Mouse (Mus musculus): Measurements from ENCODE around the gene Kcnma1. TPM values are rescaled to one million over a fixed set of nuclear protein-coding genes. Genes with fewer than 3 reads are reported as not detected.

The Kcnma1 gene
- polyA plus RNA-seq, 1 experiment from 2014 or later: 0.19 TPM

DNA sequence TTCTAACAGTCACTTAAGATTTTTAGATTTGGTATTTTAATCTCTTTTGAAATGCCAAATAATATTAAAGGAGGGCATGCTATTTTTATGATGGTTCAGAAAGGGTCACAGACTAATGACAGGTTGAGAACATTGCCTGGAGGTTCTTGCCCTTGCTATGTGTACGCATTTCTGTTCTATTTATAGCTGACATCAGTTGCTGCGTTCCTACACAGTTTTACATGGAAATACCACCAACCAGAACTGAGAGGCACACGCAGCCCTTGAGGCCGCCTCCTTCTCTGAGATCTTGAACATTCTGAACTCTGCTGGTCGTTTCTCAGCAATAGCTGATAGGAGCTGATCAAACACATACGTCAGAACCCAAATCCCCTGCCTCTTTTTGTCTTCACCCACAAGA lies 387.4 kb downstream of the Kcnma1 start:
- 23% methylated on average over 6 of the region's 6 CpGs for WGBS
- Histone ChIP-seq H3K9ac (no peak overlapping the region), H3K27ac (replicated peaks) (peak overlapping the region; percentile 46; the same call in 1 of the 2 replicates), H3K4me1 (peaks cover 15% of the 10 kb centered on the region), H3K9me3 (no peaks in the 10 kb centered on the region), H3K27me3 (replicated peaks) (0 out of 2 replicates have a peak, but pooled peaks cover 5% of the 10 kb centered on the region), H3K4me2 (no peak overlapping the region; the same call in 1 of the 2 replicates), H3K4me3 (no peak overlapping the region), H3K36me3 (no peaks in the 10 kb centered on the region)
- ATAC-seq (ENCODE audit: extremely low read depth, insufficient number of reproducible peaks, low FRiP score, low TSS enrichment): no peak

DNA sequence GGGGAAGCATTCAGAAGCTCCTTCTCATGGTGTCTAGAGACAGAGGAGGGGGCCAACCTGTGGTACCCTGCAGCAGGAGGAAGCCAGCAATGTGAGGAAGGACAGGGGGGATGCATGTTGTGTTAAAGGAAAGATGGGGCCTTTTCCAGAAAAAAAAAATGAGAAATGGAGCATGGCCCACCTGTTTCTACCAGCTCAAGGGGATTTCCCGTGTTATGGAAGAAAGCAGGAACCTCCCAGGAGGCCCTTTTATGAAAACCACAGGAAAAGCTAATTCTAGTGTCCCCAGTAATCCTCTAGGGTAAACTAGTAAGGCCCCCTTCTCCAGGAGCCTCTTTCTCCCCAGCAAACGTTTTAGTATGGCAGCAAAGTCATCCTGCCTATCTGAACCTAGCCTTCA lies 388.2 kb downstream of the Kcnma1 start:
- Histone ChIP-seq H3K9ac (no peak overlapping the region), H3K27me3 (replicated peaks) (0 out of 2 replicates have a peak, but pooled peaks cover 4% of the 10 kb centered on the region)
- 48% methylated on average over 2 of the region's 2 CpGs for WGBS

DNA sequence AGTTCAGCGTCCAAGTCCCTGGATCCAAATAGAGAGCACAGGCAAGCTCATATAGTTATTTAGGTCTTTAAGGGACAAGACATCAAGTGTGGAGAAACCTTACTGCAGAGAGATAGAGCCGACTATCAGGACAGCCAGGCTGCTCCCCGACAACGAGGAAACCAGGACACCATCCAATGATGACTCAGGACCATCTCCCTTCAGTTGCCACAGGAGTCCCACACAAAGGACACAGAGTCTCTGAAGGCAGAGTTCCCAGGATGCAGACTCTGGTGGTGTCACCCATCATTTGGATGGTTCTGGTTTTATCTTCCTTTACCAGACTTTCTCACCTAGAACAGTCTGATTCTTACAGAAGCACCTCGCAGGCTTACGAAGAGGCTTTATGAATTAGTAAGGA lies 388.9 kb downstream of the Kcnma1 start:
- 81% methylated on average over 6 of the region's 6 CpGs for WGBS
- ATAC-seq (ENCODE audit: extremely low read depth, insufficient number of reproducible peaks, low FRiP score, low TSS enrichment): no peak

More for the DNA sequence above, 388.2 kb downstream of the Kcnma1 start:
- no peaks in the 10 kb centered on the region for H3K36me3 ChIP-seq
- H3K4me2 ChIP-seq: no peak overlapping the region
- H3K4me1 ChIP-seq: peaks cover 15% of the 10 kb centered on the region
- no peak overlapping the region for H3K4me3 ChIP-seq
- H3K27ac ChIP-seq (replicated peaks): no peak overlapping the region
- no peak for ATAC-seq (ENCODE audit: extremely low read depth, insufficient number of reproducible peaks, low FRiP score, low TSS enrichment)
- H3K9me3 ChIP-seq: no peaks in the 10 kb centered on the region

DNA sequence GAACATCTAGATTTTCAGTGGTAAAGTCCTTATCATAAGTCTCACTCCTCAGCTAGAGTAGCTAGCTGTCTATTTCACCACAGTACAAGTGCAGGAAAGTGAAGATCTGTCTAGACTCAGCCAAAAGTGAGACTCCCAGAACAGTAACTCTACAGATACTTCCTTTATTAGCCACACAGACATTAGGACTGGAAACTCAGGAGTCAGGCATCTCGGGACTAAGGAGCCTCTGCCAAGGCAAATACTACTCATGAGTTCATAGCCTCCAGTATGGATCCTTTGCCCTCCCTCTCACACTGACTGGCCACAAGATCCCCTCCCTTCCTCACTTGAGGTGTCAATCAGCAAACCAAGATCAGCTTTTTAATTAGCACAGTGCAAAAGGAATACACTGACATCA lies 389.8 kb downstream of the Kcnma1 start:
- Histone ChIP-seq H3K4me1 (peaks cover 17% of the 10 kb centered on the region), H3K9me3 (no peaks in the 10 kb centered on the region), H3K27ac (replicated peaks) (no peak overlapping the region), H3K4me3 (no peak overlapping the region), H3K27me3 (replicated peaks) (0 out of 2 replicates have a peak, but pooled peaks cover 4% of the 10 kb centered on the region), H3K4me2 (no peak overlapping the region), H3K9ac (no peak overlapping the region), H3K36me3 (no peaks in the 10 kb centered on the region)
- WGBS: 48% methylated on average over 1 of the region's 1 CpGs
- no peak for ATAC-seq (ENCODE audit: extremely low read depth, insufficient number of reproducible peaks, low FRiP score, low TSS enrichment)

More for the DNA sequence above, 388.9 kb downstream of the Kcnma1 start:
- peaks cover 15% of the 10 kb centered on the region for H3K4me1 ChIP-seq
- H3K9me3 ChIP-seq: no peaks in the 10 kb centered on the region
- no peak overlapping the region for H3K27ac ChIP-seq (replicated peaks)
- no peak overlapping the region for H3K9ac ChIP-seq
- H3K4me2 ChIP-seq: no peak overlapping the region
- H3K36me3 ChIP-seq: no peaks in the 10 kb centered on the region
- H3K4me3 ChIP-seq: no peak overlapping the region
- 0 out of 2 replicates have a peak, but pooled peaks cover 4% of the 10 kb centered on the region for H3K27me3 ChIP-seq (replicated peaks)

DNA sequence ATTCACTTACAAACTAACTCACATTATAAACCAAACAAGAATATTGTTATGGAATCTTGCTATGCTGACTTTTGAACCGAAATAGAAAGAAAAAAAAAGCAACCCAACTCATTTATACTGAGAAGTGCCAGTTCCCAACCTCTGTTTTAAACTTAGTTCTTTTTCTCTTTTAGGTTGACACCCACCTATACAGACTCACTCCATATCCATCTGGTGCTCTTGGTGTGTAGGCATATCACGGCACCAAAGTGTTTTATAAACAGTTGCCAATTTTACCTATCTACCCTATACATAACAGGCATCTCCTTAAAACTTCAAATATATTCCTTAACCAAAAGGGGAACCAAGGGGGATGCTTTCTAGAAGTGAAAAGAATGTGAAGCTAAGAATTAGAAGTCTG lies 393.6 kb downstream of the Kcnma1 start:
- H3K4me1 ChIP-seq: peaks cover 13% of the 10 kb centered on the region
- H3K9ac ChIP-seq: no peak overlapping the region
- H3K4me2 ChIP-seq: no peak overlapping the region
- H3K27ac ChIP-seq (replicated peaks): no peak overlapping the region
- WGBS: 81% methylated on average over 2 of the region's 2 CpGs
- no peaks in the 10 kb centered on the region for H3K27me3 ChIP-seq (replicated peaks)
- ATAC-seq (ENCODE audit: extremely low read depth, insufficient number of reproducible peaks, low FRiP score, low TSS enrichment): no peak
- H3K9me3 ChIP-seq: no peaks in the 10 kb centered on the region
- no peak overlapping the region for H3K4me3 ChIP-seq
- no peaks in the 10 kb centered on the region for H3K36me3 ChIP-seq

DNA sequence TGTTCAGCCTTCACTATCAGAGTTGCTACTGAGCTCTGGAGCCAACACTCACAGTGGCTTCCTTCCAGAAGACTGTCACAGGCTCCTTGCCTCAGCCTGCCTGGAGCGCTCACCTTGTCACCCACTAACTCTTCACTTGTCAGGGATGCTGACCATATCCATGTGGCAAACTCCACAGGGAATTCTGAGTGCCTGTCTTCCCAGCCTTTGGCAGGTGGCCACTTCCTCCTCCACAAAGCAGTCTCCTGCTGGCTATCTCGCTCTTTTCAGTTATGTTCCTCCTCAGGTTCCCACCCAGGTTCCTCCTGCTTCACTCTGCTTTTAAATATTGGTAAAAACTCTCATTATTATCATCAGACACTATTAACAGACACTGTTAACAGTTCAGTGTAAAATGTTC lies 395.3 kb downstream of the Kcnma1 start:
- WGBS: 51% methylated on average over 2 of the region's 2 CpGs
- Histone ChIP-seq H3K9ac (no peak overlapping the region), H3K36me3 (no peaks in the 10 kb centered on the region), H3K4me1 (peaks cover 13% of the 10 kb centered on the region), H3K27ac (replicated peaks) (no peak overlapping the region), H3K9me3 (no peaks in the 10 kb centered on the region), H3K4me3 (no peak overlapping the region), H3K27me3 (replicated peaks) (no peaks in the 10 kb centered on the region), H3K4me2 (no peak overlapping the region)
- ATAC-seq (ENCODE audit: extremely low read depth, insufficient number of reproducible peaks, low FRiP score, low TSS enrichment): no peak; the same call in 1 of the 2 replicates

DNA sequence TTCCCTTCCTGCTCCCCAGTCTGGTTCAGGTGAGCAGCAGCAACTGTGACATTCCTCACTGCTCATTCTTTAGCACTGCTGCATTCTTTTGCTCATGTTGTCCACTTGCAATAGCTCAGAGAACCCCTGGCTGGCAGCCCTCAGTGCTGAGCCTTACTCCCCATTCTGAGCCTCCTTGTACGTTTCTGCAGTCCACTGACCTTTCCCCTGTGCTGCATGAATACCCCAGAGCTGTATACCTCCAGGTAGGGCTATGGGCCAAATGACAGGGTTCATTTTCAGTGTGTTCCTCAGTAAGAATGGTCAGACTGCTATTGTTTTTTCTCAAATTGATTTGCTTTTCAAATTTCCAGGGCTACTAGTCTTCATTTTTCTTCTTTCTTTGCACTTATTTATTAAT lies 396.2 kb downstream of the Kcnma1 start:
- H3K27ac ChIP-seq (replicated peaks): no peak overlapping the region
- no peaks in the 10 kb centered on the region for H3K9me3 ChIP-seq
- ATAC-seq (ENCODE audit: extremely low read depth, insufficient number of reproducible peaks, low FRiP score, low TSS enrichment): no peak
- H3K4me2 ChIP-seq: no peak overlapping the region
- H3K9ac ChIP-seq: no peak overlapping the region
- WGBS: 62% methylated on average over 1 of the region's 1 CpGs
- no peak overlapping the region for H3K4me3 ChIP-seq
- H3K27me3 ChIP-seq (replicated peaks): no peaks in the 10 kb centered on the region
- no peaks in the 10 kb centered on the region for H3K36me3 ChIP-seq
- H3K4me1 ChIP-seq: peaks cover 13% of the 10 kb centered on the region

DNA sequence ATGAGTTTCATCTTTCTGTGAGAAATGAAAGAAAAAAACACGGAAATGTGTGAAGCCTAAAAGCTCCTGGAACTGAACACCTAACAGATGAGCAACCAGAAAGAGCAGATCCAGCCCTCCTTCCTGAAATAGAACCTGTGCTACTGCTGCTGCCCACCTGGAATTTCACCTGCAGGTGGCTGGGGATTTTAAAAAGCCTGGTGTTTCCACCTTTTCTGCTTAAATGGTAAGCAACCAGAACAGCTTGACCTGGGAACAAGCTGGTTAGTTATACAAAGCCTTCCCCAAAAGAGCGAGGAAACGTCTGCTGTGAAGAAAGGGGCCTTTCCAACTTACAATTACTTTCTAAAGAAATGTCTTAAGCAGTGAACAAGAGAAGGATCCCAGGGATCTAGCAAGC lies 404.2 kb downstream of the Kcnma1 start:
- Histone ChIP-seq H3K27ac (replicated peaks) (no peak overlapping the region), H3K36me3 (no peaks in the 10 kb centered on the region), H3K4me2 (no peak overlapping the region), H3K4me1 (peaks cover 15% of the 10 kb centered on the region), H3K4me3 (no peak overlapping the region), H3K9ac (no peak overlapping the region), H3K9me3 (no peaks in the 10 kb centered on the region), H3K27me3 (replicated peaks) (peaks cover 9% of the 10 kb centered on the region)
- 76% methylated on average over 3 of the region's 3 CpGs for WGBS
- ATAC-seq (ENCODE audit: extremely low read depth, insufficient number of reproducible peaks, low FRiP score, low TSS enrichment): no peak

DNA sequence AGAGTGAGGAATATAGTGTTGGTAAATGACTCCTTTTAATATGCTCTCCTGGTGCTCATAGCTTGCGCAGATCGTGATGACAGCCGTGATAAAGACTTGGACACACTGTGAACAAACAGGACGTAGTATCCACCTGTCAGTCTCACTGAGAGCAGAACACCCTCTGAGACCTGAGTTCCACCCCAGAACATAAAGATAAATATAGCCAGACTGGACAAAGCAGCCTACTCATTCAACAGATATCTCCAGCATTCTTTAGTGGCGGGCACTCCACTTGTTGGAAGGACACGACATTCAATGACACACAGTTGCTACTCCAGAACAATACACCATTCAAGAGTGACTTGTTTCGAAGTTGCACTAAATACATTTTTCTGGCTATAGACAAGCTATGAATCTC lies 408.6 kb downstream of the Kcnma1 start:
- no peak overlapping the region for H3K9ac ChIP-seq
- no peaks in the 10 kb centered on the region for H3K36me3 ChIP-seq
- 25% methylated on average over 7 of the region's 7 CpGs for WGBS
- H3K27me3 ChIP-seq (replicated peaks): peaks cover 12% of the 10 kb centered on the region
- peak overlapping the region; percentile 48 for H3K4me2 ChIP-seq
- no peaks in the 10 kb centered on the region for H3K9me3 ChIP-seq
- no peak overlapping the region for H3K4me3 ChIP-seq
- peak overlapping the region; percentile 24; the same call in 1 of the 2 replicates for H3K27ac ChIP-seq (replicated peaks)
- peak; percentile 14; the same call in 1 of the 2 replicates for ATAC-seq (ENCODE audit: extremely low read depth, insufficient number of reproducible peaks, low FRiP score, low TSS enrichment)
- H3K4me1 ChIP-seq: peaks cover 32% of the 10 kb centered on the region

DNA sequence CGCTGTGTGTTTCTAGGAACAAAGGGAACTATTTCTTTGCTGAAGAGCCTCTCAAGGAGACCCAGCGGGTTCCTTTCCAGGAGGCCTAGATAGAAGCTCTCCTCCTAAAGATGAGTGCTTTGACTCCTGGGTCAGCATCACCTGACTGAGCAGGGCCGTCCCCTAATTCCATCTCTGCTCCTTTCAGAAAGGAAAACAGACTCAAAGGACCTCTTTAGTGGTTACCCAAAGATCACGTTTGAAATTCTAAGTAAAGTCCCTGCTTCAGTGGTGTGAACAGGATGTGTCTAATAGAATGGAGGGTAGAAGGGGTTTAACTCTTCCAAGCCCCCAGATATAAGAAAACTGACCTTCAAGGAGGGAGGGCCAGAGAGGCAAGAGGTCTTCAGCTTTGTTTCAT lies 411.4 kb downstream of the Kcnma1 start:
- Histone ChIP-seq H3K27ac (replicated peaks) (no peak overlapping the region), H3K4me2 (no peak overlapping the region), H3K36me3 (no peaks in the 10 kb centered on the region), H3K4me1 (peaks cover 32% of the 10 kb centered on the region), H3K9me3 (no peaks in the 10 kb centered on the region), H3K9ac (0 out of 2 replicates have a peak overlapping the region, but pooled peaks have one; percentile 2), H3K4me3 (no peak overlapping the region), H3K27me3 (replicated peaks) (peaks cover 7% of the 10 kb centered on the region; the same call in 1 of the 2 replicates)
- ATAC-seq (ENCODE audit: extremely low read depth, insufficient number of reproducible peaks, low FRiP score, low TSS enrichment): no peak
- 42% methylated on average over 4 of the region's 4 CpGs for WGBS

DNA sequence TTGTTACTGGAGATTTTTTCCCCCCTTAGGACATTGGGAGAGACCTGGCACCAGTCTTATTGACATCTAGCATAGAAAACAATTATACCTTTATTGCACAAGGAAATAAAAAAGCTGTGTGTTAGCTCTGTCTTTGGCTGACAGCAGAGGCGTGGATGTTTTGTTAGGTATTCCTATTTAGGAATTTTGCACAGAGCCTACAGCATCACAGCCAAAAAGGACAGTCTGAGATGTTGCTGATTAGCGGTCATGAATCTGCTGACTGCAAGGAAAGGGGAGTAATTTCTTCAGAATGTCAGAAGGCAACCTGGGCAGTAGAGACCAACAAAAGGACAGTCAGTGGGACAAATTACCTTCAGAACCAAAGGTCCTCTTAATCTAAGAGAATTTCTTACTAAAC lies 412.2 kb downstream of the Kcnma1 start:
- Histone ChIP-seq H3K27me3 (replicated peaks) (peaks cover 9% of the 10 kb centered on the region; the same call in 1 of the 2 replicates), H3K9ac (no peak overlapping the region), H3K27ac (replicated peaks) (no peak overlapping the region), H3K36me3 (no peaks in the 10 kb centered on the region), H3K4me1 (peaks cover 32% of the 10 kb centered on the region), H3K4me2 (no peak overlapping the region), H3K9me3 (no peaks in the 10 kb centered on the region), H3K4me3 (no peak overlapping the region)
- 78% methylated on average over 2 of the region's 2 CpGs for WGBS
- no peak for ATAC-seq (ENCODE audit: extremely low read depth, insufficient number of reproducible peaks, low FRiP score, low TSS enrichment)

DNA sequence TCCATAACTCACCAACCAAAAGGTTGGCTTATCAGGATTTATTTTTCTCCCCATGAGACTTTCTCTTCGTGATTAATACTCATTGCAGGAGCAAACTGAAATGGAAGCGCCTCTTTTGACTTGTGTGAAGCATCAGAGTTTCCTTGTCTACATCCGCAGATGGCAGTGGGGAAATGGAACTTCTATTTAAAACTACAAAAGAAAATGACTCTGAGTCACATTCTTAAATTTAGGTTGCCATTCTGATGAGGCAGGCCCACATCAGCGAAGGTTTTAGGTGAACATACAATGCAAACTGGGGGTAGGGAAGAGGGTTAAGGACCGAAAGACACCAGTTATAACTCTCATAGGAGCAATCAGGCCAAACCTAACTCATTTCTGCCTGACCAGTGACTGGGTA lies 419.7 kb downstream of the Kcnma1 start:
- ATAC-seq (ENCODE audit: extremely low read depth, insufficient number of reproducible peaks, low FRiP score, low TSS enrichment): no peak
- no peak overlapping the region for H3K4me2 ChIP-seq
- no peak overlapping the region for H3K4me3 ChIP-seq
- H3K27ac ChIP-seq (replicated peaks): no peak overlapping the region
- H3K9me3 ChIP-seq: no peaks in the 10 kb centered on the region
- no peaks in the 10 kb centered on the region for H3K36me3 ChIP-seq
- H3K4me1 ChIP-seq: peaks cover 24% of the 10 kb centered on the region
- no peak overlapping the region for H3K9ac ChIP-seq
- 70% methylated on average over 5 of the region's 5 CpGs for WGBS
- H3K27me3 ChIP-seq (replicated peaks): peaks cover 15% of the 10 kb centered on the region; the same call in 1 of the 2 replicates
